Mouse (Mus musculus) heart, embryonic 12.5 days (tissue): ENCODE measurements around the gene Mbnl1. TPM values are rescaled to one million over a fixed set of nuclear protein-coding genes. Genes with fewer than 3 reads are reported as not detected.
A peak's percentile ranks its signal among the peaks of the same experiment; 100 is the strongest.

ENCODE experiments used
- ATAC-seq: fragments of 200-750 bp; cut with Nextera tagmentation; 2 replicates; pipeline ENCODE4 v1.8.0; 2017; ENCODE audit warnings: moderate TSS enrichment, moderate library complexity; ENCODE audit not compliant: insufficient number of reproducible peaks, low FRiP score
- H3K27ac ChIP-seq: fragments of 300-500 bp; sonication (generic); 2 replicates; pipeline ENCODE4 v1.5.1; 2016; ENCODE audit warnings: mild to moderate bottlenecking, moderate library complexity; ENCODE audit not compliant: poor library complexity, severe bottlenecking
- H3K27me3 ChIP-seq: fragments of 300-500 bp; sonication (generic); replicated peaks from 2 replicates; pipeline ENCODE4 v1.6.1; 2016; ENCODE audit warnings: mild to moderate bottlenecking, moderate library complexity
- H3K36me3 ChIP-seq: fragments of 300-500 bp; sonication (generic); 2 replicates; pipeline ENCODE4 v1.6.1; 2016; ENCODE audit warnings: mild to moderate bottlenecking, moderate library complexity
- H3K4me1 ChIP-seq: fragments of 300-500 bp; sonication (generic); replicated peaks from 2 replicates; pipeline ENCODE4 v1.6.1; 2016; ENCODE audit warnings: mild to moderate bottlenecking
- H3K4me2 ChIP-seq: fragments of 300-500 bp; sonication (generic); 2 replicates; pipeline ENCODE4 v1.6.1; 2016; ENCODE audit warnings: mild to moderate bottlenecking, moderate library complexity
- H3K4me3 ChIP-seq: fragments of 300-500 bp; sonication (generic); 2 replicates; pipeline ENCODE4 v1.5.1; 2016; ENCODE audit warnings: mild to moderate bottlenecking
- H3K9ac ChIP-seq: fragments of 300-500 bp; sonication (generic); 2 replicates; pipeline ENCODE4 v1.6.1; 2016; ENCODE audit warnings: mild to moderate bottlenecking, moderate library complexity
- H3K9me3 ChIP-seq: fragments of 300-500 bp; sonication (generic); replicated peaks from 2 replicates; pipeline ENCODE4 v1.6.1; 2016; ENCODE audit warnings: mild to moderate bottlenecking, moderate library complexity
- whole genome bisulfite sequencing: fragments of 180-500 bp; shearing (Covaris S2); methylation state at CpG from one replicate; pipeline ENCODE4 v1.1.7; 2016; 5-methylcytosine and 5-hydroxymethylcytosine counted together
- polyA plus RNA-seq: library from polyadenylated mRNA; unstranded; fragments of >200 nt; fragmentation: Nextera tagmentation; extraction: Ambion mirVana; gene quantifications from 2 replicates; pipeline ENCODE4 v1.2.1, GENCODE M21; 2016

Mbnl1 gene
- polyA plus RNA-seq, 1 experiment from 2014 or later = 77.4 TPM

- 85% methylated on average over 3 of the region's 3 CpGs for WGBS
- no peak for ATAC-seq
- Histone ChIP-seq H3K36me3 (no peaks in the 10 kb centered on the region), H3K27me3 (no peaks in the 10 kb centered on the region), H3K4me2 (no peak overlapping the region), H3K27ac (no peak overlapping the region), H3K4me1 (peaks cover 26% of the 10 kb centered on the region), H3K9me3 (no peaks in the 10 kb centered on the region), H3K9ac (no peak overlapping the region), H3K4me3 (no peak overlapping the region)
Measured at GRCm38 (mm10) chr3:60556596-60556995, 84.0 kb downstream of the Mbnl1 start.

GRCm38 (mm10) chr3:60558252-60558862 is 85.7 kb downstream of the Mbnl1 start:
- H3K27ac ChIP-seq = no peak overlapping the region
- peaks cover 38% of the 10 kb centered on the region for H3K4me1 ChIP-seq
- WGBS = 68% methylated on average over 7 of the region's 7 CpGs
- no peak overlapping the region for H3K4me2 ChIP-seq
- no peak overlapping the region for H3K4me3 ChIP-seq
- no peaks in the 10 kb centered on the region for H3K9me3 ChIP-seq
- no peak for ATAC-seq
- H3K9ac ChIP-seq = no peak overlapping the region
- H3K27me3 ChIP-seq = no peaks in the 10 kb centered on the region
- no peaks in the 10 kb centered on the region for H3K36me3 ChIP-seq

GRCm38 (mm10) chr3:60559762-60560161 is 87.1 kb downstream of the Mbnl1 start:
- H3K4me1 ChIP-seq = peaks cover 51% of the 10 kb centered on the region
- no peak overlapping the region for H3K9ac ChIP-seq
- H3K36me3 ChIP-seq = no peaks in the 10 kb centered on the region
- H3K27ac ChIP-seq = no peak overlapping the region
- 75% methylated on average over 2 of the region's 2 CpGs for WGBS
- H3K4me3 ChIP-seq = no peak overlapping the region
- no peaks in the 10 kb centered on the region for H3K27me3 ChIP-seq
- no peak for ATAC-seq
- H3K4me2 ChIP-seq = no peak overlapping the region
- H3K9me3 ChIP-seq = no peaks in the 10 kb centered on the region

GRCm38 (mm10) chr3:60563529-60564243 is 91.1 kb downstream of the Mbnl1 start:
- Histone ChIP-seq H3K4me2 (peak overlapping the region; percentile 27; the same call in 1 of the 2 replicates), H3K4me1 (peaks cover 50% of the 10 kb centered on the region), H3K9ac (no peak overlapping the region), H3K27ac (no peak overlapping the region), H3K27me3 (no peaks in the 10 kb centered on the region), H3K9me3 (no peaks in the 10 kb centered on the region), H3K36me3 (no peaks in the 10 kb centered on the region), H3K4me3 (no peak overlapping the region)
- no peak for ATAC-seq
- WGBS = 39% methylated on average over 10 of the region's 10 CpGs

- Histone ChIP-seq H3K4me3 (no peak overlapping the region), H3K9ac (no peak overlapping the region), H3K36me3 (no peaks in the 10 kb centered on the region), H3K27me3 (no peaks in the 10 kb centered on the region), H3K4me1 (peaks cover 47% of the 10 kb centered on the region), H3K9me3 (no peaks in the 10 kb centered on the region), H3K4me2 (no peak overlapping the region), H3K27ac (no peak overlapping the region)
- WGBS = 86% methylated on average over 2 of the region's 2 CpGs
- ATAC-seq = no peak
Measured at GRCm38 (mm10) chr3:60564244-60564643, 91.6 kb downstream of the Mbnl1 start.

GRCm38 (mm10) chr3:60565204-60565603 is 92.6 kb downstream of the Mbnl1 start:
- no peak overlapping the region for H3K9ac ChIP-seq
- no peaks in the 10 kb centered on the region for H3K27me3 ChIP-seq
- no peak for ATAC-seq
- no peak overlapping the region for H3K4me2 ChIP-seq
- H3K4me3 ChIP-seq = no peak overlapping the region
- peaks cover 52% of the 10 kb centered on the region for H3K4me1 ChIP-seq
- no peak overlapping the region for H3K27ac ChIP-seq
- WGBS = 88% methylated on average over 3 of the region's 3 CpGs
- no peaks in the 10 kb centered on the region for H3K9me3 ChIP-seq
- H3K36me3 ChIP-seq = no peaks in the 10 kb centered on the region

GRCm38 (mm10) chr3:60565950-60566349 is 93.3 kb downstream of the Mbnl1 start:
- Histone ChIP-seq H3K4me1 (peaks cover 54% of the 10 kb centered on the region), H3K36me3 (no peaks in the 10 kb centered on the region), H3K9me3 (no peaks in the 10 kb centered on the region), H3K9ac (no peak overlapping the region), H3K27ac (no peak overlapping the region), H3K4me2 (no peak overlapping the region), H3K4me3 (no peak overlapping the region), H3K27me3 (no peaks in the 10 kb centered on the region)
- ATAC-seq = no peak
- 79% methylated on average over 3 of the region's 3 CpGs for WGBS

GRCm38 (mm10) chr3:60568171-60568684 is 95.6 kb downstream of the Mbnl1 start:
- Histone ChIP-seq H3K27me3 (no peaks in the 10 kb centered on the region), H3K4me2 (no peak overlapping the region), H3K9me3 (no peaks in the 10 kb centered on the region), H3K9ac (no peak overlapping the region), H3K4me1 (peaks cover 43% of the 10 kb centered on the region), H3K27ac (no peak overlapping the region), H3K4me3 (no peak overlapping the region), H3K36me3 (no peaks in the 10 kb centered on the region)
- WGBS = 79% methylated on average over 1 of the region's 1 CpGs
- ATAC-seq = no peak

- ATAC-seq = 0 out of 2 replicates have a peak, but pooled peaks have one; percentile 57
Measured at GRCm38 (mm10) chr3:60568801-60569568, 96.4 kb downstream of the Mbnl1 start.

GRCm38 (mm10) chr3:60569781-60570180 is 97.2 kb downstream of the Mbnl1 start:
- Histone ChIP-seq H3K4me2 (no peak overlapping the region), H3K36me3 (no peaks in the 10 kb centered on the region), H3K9ac (no peak overlapping the region), H3K4me1 (peaks cover 43% of the 10 kb centered on the region), H3K9me3 (no peaks in the 10 kb centered on the region), H3K4me3 (no peak overlapping the region), H3K27ac (peak overlapping the region; percentile 6; the same call in 1 of the 2 replicates), H3K27me3 (no peaks in the 10 kb centered on the region)
- ATAC-seq = no peak
- 63% methylated on average over 2 of the region's 2 CpGs for WGBS

More at GRCm38 (mm10) chr3:60568801-60569568, 96.4 kb downstream of the Mbnl1 start:
- H3K4me1 ChIP-seq = peaks cover 41% of the 10 kb centered on the region
- H3K4me2 ChIP-seq = no peak overlapping the region
- no peaks in the 10 kb centered on the region for H3K9me3 ChIP-seq
- H3K9ac ChIP-seq = no peak overlapping the region
- peak overlapping the region; percentile 6; the same call in 1 of the 2 replicates for H3K27ac ChIP-seq
- no peaks in the 10 kb centered on the region for H3K27me3 ChIP-seq
- H3K36me3 ChIP-seq = no peaks in the 10 kb centered on the region
- WGBS = 48% methylated on average over 6 of the region's 6 CpGs
- H3K4me3 ChIP-seq = no peak overlapping the region

- no peak overlapping the region for H3K4me3 ChIP-seq
- H3K4me1 ChIP-seq = peaks cover 47% of the 10 kb centered on the region
- peak overlapping the region; percentile 24 for H3K4me2 ChIP-seq
- H3K27ac ChIP-seq = 0 out of 2 replicates have a peak overlapping the region, but pooled peaks have one; percentile 21
- H3K27me3 ChIP-seq = no peaks in the 10 kb centered on the region
- 25% methylated on average over 5 of the region's 5 CpGs for WGBS
- H3K36me3 ChIP-seq = no peaks in the 10 kb centered on the region
- H3K9ac ChIP-seq = no peak overlapping the region
- H3K9me3 ChIP-seq = no peaks in the 10 kb centered on the region
- ATAC-seq = peak; percentile 85
Measured at GRCm38 (mm10) chr3:60570491-60571022, 97.9 kb downstream of the Mbnl1 start.
